Mouse (Mus musculus): ENCODE data around the gene 6330409D20Rik.

The 6330409D20Rik gene

GRCm38 (mm10) chr2:32740916-32741272 lies at the start of gene 6330409D20Rik:
6330409D20Rik (minus strand) TSS chr2:32741016.
- no peak for DNase-seq (ENCODE audit: low spot score)

- DNase-seq (ENCODE audit: low spot score): no peak
These were observed 47.8 kb upstream of the 6330409D20Rik start for GRCm38 (mm10) chr2:32788581-32788980.

- no peak for DNase-seq (ENCODE audit: low spot score)
These were observed 46.4 kb upstream of the 6330409D20Rik start for GRCm38 (mm10) chr2:32787176-32787575.

GRCm38 (mm10) chr2:32784048-32784681 lies 43.3 kb upstream of the 6330409D20Rik start, which contains the start of gene Cfap157:
Cfap157 (minus strand) TSS chr2:32784428.
- no peak for DNase-seq (ENCODE audit: low spot score)

GRCm38 (mm10) chr2:32781710-32782109 lies 40.9 kb upstream of the 6330409D20Rik start:
- no peak for DNase-seq (ENCODE audit: low spot score)

- no peak for DNase-seq (ENCODE audit: low spot score)
These were observed 38.9 kb upstream of the 6330409D20Rik start for GRCm38 (mm10) chr2:32779714-32780113.

- DNase-seq (ENCODE audit: low spot score): no peak
These were observed 38.3 kb upstream of the 6330409D20Rik start for GRCm38 (mm10) chr2:32779131-32779530.

- DNase-seq (ENCODE audit: low spot score): no peak
These were observed 37.3 kb upstream of the 6330409D20Rik start for GRCm38 (mm10) chr2:32778081-32778480.

GRCm38 (mm10) chr2:32776192-32776591 lies 35.4 kb upstream of the 6330409D20Rik start:
- no peak for DNase-seq (ENCODE audit: low spot score)

- DNase-seq (ENCODE audit: low spot score): peak; percentile 97
These were observed 34.7 kb upstream of the 6330409D20Rik start, which contains the start of the genes Ttc16 and Ptrh1 for GRCm38 (mm10) chr2:32775359-32776074. Ttc16 (minus strand) TSS chr2:32775633. Ptrh1 (plus strand) TSS chr2:32775786.

- DNase-seq (ENCODE audit: low spot score): no peak
These were observed 31.9 kb upstream of the 6330409D20Rik start for GRCm38 (mm10) chr2:32772626-32773279.

- DNase-seq (ENCODE audit: low spot score): no peak
These were observed 31.1 kb upstream of the 6330409D20Rik start for GRCm38 (mm10) chr2:32771886-32772285.

GRCm38 (mm10) chr2:32769327-32770085 lies 28.7 kb upstream of the 6330409D20Rik start:
- no peak for DNase-seq (ENCODE audit: low spot score)

GRCm38 (mm10) chr2:32768661-32769285 lies 28.0 kb upstream of the 6330409D20Rik start:
- DNase-seq (ENCODE audit: low spot score): no peak

GRCm38 (mm10) chr2:32767241-32767640 lies 26.4 kb upstream of the 6330409D20Rik start:
- DNase-seq (ENCODE audit: low spot score): no peak

GRCm38 (mm10) chr2:32763353-32763752 lies 22.5 kb upstream of the 6330409D20Rik start:
- DNase-seq (ENCODE audit: low spot score): no peak

GRCm38 (mm10) chr2:32761859-32762258 lies 21.0 kb upstream of the 6330409D20Rik start:
- no peak for DNase-seq (ENCODE audit: low spot score)

GRCm38 (mm10) chr2:32761361-32761760 lies 20.5 kb upstream of the 6330409D20Rik start:
- DNase-seq (ENCODE audit: low spot score): no peak

GRCm38 (mm10) chr2:32759001-32759400 lies 18.2 kb upstream of the 6330409D20Rik start:
- peak; percentile 8 for DNase-seq (ENCODE audit: low spot score)

- no peak for DNase-seq (ENCODE audit: low spot score)
These were observed 17.7 kb upstream of the 6330409D20Rik start for GRCm38 (mm10) chr2:32758503-32758902.

GRCm38 (mm10) chr2:32757056-32757845 lies 16.4 kb upstream of the 6330409D20Rik start, which contains the start of gene Tor2a:
Tor2a (plus strand) TSS chr2:32757234.
- DNase-seq (ENCODE audit: low spot score): peak; percentile 97

Measured in layer of hippocampus, adult 9-10 months (tissue).